Mouse (Mus musculus): ENCODE measurements at regions not wholly inside any gene's neighbourhood (a gene's known extent, or its start where the extent isn't known, plus 50 kb on each side); places are given as distances from the start of the nearest gene placed in this dataset.
"Not testable (repeated sequence)": the region's sequence is repeated elsewhere in the genome, so short reads cannot be mapped to it uniquely, and the experiment has no call there.

DNA sequence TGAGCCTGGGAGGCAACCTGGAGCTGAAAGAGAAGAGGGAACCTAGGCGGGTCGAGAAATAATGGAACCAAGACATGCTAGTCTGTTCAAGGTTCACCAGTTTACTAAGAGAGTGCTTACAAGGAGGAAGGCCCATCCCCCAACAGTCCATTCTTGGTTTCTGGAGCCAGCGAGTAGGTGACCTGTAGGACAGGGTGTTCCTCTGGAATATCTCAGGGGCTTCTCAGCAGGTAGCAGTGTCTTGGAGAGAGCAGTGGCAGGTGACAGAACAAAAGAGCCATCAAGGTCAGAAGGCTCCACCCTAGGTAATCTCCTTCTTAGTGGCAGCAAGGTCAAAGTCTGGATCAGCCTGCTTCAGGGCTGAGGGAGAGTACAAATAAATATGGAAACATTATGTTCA, 268.4 kb downstream of the Ppp1r3a start:
- TF ChIP-seq CTCF (IDR thresholded peaks at IDR 0.05; ENCODE audit: insufficient read depth, low read length); POLR2A (IDR thresholded peaks at IDR 0.05; ENCODE audit: borderline replicate concordance, extremely low read depth, low read depth, low read length): not testable (repeated sequence)

All from lung, adult 2 months (tissue).